Mouse (Mus musculus) skeletal muscle tissue, adult 2 months (tissue): Measurements from ENCODE around the gene Caskin2.
"Not testable (repeated sequence)": the region's sequence is repeated elsewhere in the genome, so short reads cannot be mapped to it uniquely, and the experiment has no call there.

Source experiments
- DNase-seq: peaks from one replicate; pipeline ENCODE4 v3.0.0-alpha.2; 2012; ENCODE audit warnings: low read depth, low spot score

The Caskin2 gene

GRCm38 (mm10) chr11:115765103-115765606 is 48.3 kb downstream of the Caskin2 start, which contains the start of gene Tmem94:
Tmem94 (plus strand) TSS chr11:115765433.
- peak; percentile 99 for DNase-seq

- DNase-seq = no peak
Measured at GRCm38 (mm10) chr11:115764698-115765097, 48.7 kb downstream of the Caskin2 start.

GRCm38 (mm10) chr11:115762176-115762575 is 51.3 kb downstream of the Caskin2 start:
- DNase-seq = not testable (repeated sequence)

- DNase-seq = no peak
Measured at GRCm38 (mm10) chr11:115753485-115753884, 60.0 kb downstream of the Caskin2 start.

- no peak for DNase-seq
Measured at GRCm38 (mm10) chr11:115752653-115753052, 60.8 kb downstream of the Caskin2 start.

- no peak for DNase-seq
Measured at GRCm38 (mm10) chr11:115751725-115752124, 61.7 kb downstream of the Caskin2 start.

- DNase-seq = no peak
Measured at GRCm38 (mm10) chr11:115749834-115750233, 63.6 kb downstream of the Caskin2 start.
